Mouse (Mus musculus): ENCODE data around the gene Ptprd.

DNA sequence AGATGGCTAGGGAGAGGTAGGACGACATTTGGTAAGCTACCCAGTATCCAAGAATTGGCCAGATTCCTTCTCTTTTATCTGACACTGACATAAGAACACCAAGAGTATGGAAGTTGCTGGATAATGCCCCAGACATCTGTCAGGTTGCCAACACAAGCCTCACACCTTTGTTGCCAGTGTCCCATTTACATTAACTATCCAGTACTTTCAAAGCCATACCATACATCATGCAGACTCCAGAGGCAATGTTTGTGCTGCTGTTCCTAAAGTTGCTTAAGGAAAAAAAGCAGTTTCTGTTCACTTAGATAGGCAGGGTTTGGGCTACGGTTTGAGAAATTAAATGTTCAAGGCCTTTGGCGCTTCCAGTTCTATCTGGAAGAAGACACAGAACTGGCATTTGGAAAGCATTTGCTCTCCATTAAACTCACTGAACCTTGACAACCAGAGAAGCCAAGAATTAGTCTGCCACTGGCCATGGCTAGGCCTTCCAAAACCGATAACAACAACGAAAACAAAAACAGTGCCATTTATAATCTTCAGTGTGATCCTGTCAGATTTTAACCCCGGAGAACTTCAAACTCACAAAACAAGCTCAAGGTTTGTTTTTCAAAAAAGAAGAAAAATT, 2220.0 kb downstream of the Ptprd start:
- TF ChIP-seq CTCF (IDR thresholded peaks at IDR 0.05) (no peak), EP300 (IDR thresholded peaks at IDR 0.05) (no peak)

Measured in lung, postnatal 0 days (tissue).